ENCODE assay signal across 26 mouse cellular contexts in the genomic region with DNA sequence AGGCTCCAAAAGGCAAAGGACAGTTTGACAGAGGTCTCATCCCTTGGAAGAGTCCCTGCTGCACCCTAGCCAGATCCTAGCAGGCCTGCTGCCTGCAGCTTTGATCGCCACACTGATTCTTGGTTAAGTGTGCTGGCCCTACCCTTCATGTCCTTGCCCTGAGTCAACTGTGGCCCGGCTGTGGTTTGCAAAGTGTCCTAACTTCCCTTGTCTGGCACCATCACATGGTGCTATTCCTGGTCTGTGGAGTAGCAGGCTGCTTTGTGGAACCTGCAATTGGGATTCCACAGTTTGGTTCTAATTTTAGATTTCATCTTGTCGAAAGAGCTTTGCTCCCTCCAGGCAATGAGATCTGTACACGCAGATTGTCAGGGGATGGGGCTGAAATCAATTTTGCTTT. TPM values are rescaled to one million over a fixed set of nuclear protein-coding genes. Genes with fewer than 3 reads are reported as not detected.
DNase-seq lines count a peak whose midpoint lies in the region; ATAC-seq and TF ChIP-seq lines count a peak whose summit lies in the region.
"Had no signal": no experiment of that assay in that cellular context is flagged by ENCODE, and none has a peak within 500 bp of the region (broad histone marks: within the 10 kb centered on the region; RNA-seq: fewer than 3 reads in every experiment).

No protein-coding gene starts in this region.

- no peaks in the 10 kb centered on the region for H3K36me3 ChIP-seq in heart, embryonic 10.5 days
- no peaks in the 10 kb centered on the region for H3K36me3 ChIP-seq in heart, postnatal 0 days (replicated peaks; ENCODE audit: control insufficient read depth, insufficient read depth, low read length)
- no peaks in the 10 kb centered on the region for H3K36me3 ChIP-seq in hindbrain, embryonic 16.5 days (ENCODE audit: control insufficient read depth, insufficient read depth, low read length)
- H3K36me3 ChIP-seq: forebrain, embryonic 12.5 days; hindbrain, embryonic 10.5 days; limb, embryonic 12.5 days; liver, embryonic 12.5 days; midbrain, embryonic 10.5 days had no signal

- peaks cover 30% of the 10 kb centered on the region for H3K4me1 ChIP-seq in heart, embryonic 10.5 days
- peaks cover 13% of the 10 kb centered on the region for H3K4me1 ChIP-seq in heart, postnatal 0 days (ENCODE audit: control insufficient read depth, insufficient read depth)
- no peaks in the 10 kb centered on the region for H3K4me1 ChIP-seq in hindbrain, embryonic 16.5 days (ENCODE audit: control insufficient read depth, insufficient read depth, low read depth, low read length)
- H3K4me1 ChIP-seq: forebrain, embryonic 12.5 days; limb, embryonic 12.5 days; liver, embryonic 12.5 days had no signal

- TF ChIP-seq EP300 in heart, postnatal 0 days (IDR thresholded peaks at IDR 0.05; ENCODE audit: low read depth): no peak

- 39% methylated on average over 4 of the region's 4 CpGs for WGBS in heart, embryonic 10.5 days
- 33% methylated on average over 4 of the region's 4 CpGs for WGBS in heart, postnatal 0 days
- WGBS in hindbrain, embryonic 16.5 days: 70% methylated on average over 4 of the region's 4 CpGs

- no peak overlapping the region for H3K4me2 ChIP-seq in heart, postnatal 0 days (ENCODE audit: low read depth, low read length)
- H3K4me2 ChIP-seq in hindbrain, embryonic 16.5 days (ENCODE audit: low read length): no peak overlapping the region
- H3K4me2 ChIP-seq: forebrain, embryonic 12.5 days; limb, embryonic 12.5 days; liver, embryonic 12.5 days had no signal

- H3K9ac ChIP-seq in heart, postnatal 0 days (replicated peaks; ENCODE audit: low read depth, low read length): no peak overlapping the region
- no peak overlapping the region for H3K9ac ChIP-seq in hindbrain, embryonic 16.5 days (ENCODE audit: low read depth, low read length)
- H3K9ac ChIP-seq: forebrain, embryonic 12.5 days; limb, embryonic 12.5 days; liver, embryonic 12.5 days had no signal

- TF ChIP-seq CTCF in heart, postnatal 0 days (IDR thresholded peaks at IDR 0.05; ENCODE audit: low read depth): no peak

- DNase-seq in heart, adult 18-20 months: peak; percentile 23 to 60
- no peak for DNase-seq in heart, postnatal 25 days (ENCODE audit: low spot score)
- no peak for DNase-seq in heart, embryonic 10.5 days (ENCODE audit: low spot score)
- peak; percentile 42 for DNase-seq in heart, postnatal 0 days (ENCODE audit: low spot score)
- DNase-seq in kidney, adult 9 months: no peak
- no peak for DNase-seq in layer of hippocampus, postnatal 25 days (ENCODE audit: extremely low spot score in 1 of 2, low spot score in 1 of 2)
- no peak for DNase-seq in gastrocnemius, adult 8-10 months (ENCODE audit: low spot score in 2 of 2)
- DNase-seq: cerebellum, adult 9-10 months; gastrocnemius, postnatal 14 days; kidney, adult 8-10 months; kidney, postnatal 4 days; lung, adult 2 months; lung, postnatal 36 days; retina, postnatal 1 day; right cerebral cortex, postnatal 4 days had no signal

- no peak overlapping the region for H3K4me3 ChIP-seq in heart, embryonic 10.5 days
- no peak overlapping the region for H3K4me3 ChIP-seq in heart, postnatal 0 days (ENCODE audit: low read depth, low read length)
- no peak overlapping the region for H3K4me3 ChIP-seq in hindbrain, embryonic 16.5 days (ENCODE audit: low read length)
- H3K4me3 ChIP-seq: forebrain, embryonic 12.5 days; hindbrain, embryonic 10.5 days; limb, embryonic 12.5 days; liver, embryonic 12.5 days; midbrain, embryonic 10.5 days had no signal

- H3K27me3 ChIP-seq in heart, embryonic 10.5 days (ENCODE audit: insufficient read depth, poor library complexity, severe bottlenecking): 0 out of 2 replicates have a peak, but pooled peaks cover 12% of the 10 kb centered on the region
- H3K27me3 ChIP-seq in heart, postnatal 0 days (ENCODE audit: control insufficient read depth, insufficient read depth, low read length): no peaks in the 10 kb centered on the region
- H3K27me3 ChIP-seq in hindbrain, embryonic 16.5 days (replicated peaks; ENCODE audit: control insufficient read depth, insufficient read depth, low read length): no peaks in the 10 kb centered on the region
- H3K27me3 ChIP-seq: forebrain, embryonic 12.5 days; liver, embryonic 12.5 days had no signal

- intact Hi-C loops in heart, postnatal 25 days (cut with DNase I): no loop called here

- peak overlapping the region; percentile 69 for H3K27ac ChIP-seq in heart, embryonic 10.5 days
- H3K27ac ChIP-seq in heart, postnatal 0 days (ENCODE audit: low read depth): peak overlapping the region; percentile 75
- no peak overlapping the region for H3K27ac ChIP-seq in hindbrain, embryonic 16.5 days (ENCODE audit: low read depth, low read length)
- H3K27ac ChIP-seq: forebrain, embryonic 12.5 days; hindbrain, embryonic 10.5 days; limb, embryonic 12.5 days; liver, embryonic 12.5 days; midbrain, embryonic 10.5 days; stomach, postnatal 0 days had no signal

- ATAC-seq in heart, postnatal 0 days (ENCODE audit: insufficient read depth, low read depth): peak; percentile 73; the same call in 1 of the 2 replicates
- ATAC-seq in hindbrain, embryonic 16.5 days: no peak
- ATAC-seq: liver, embryonic 12.5 days had no signal

- H3K9me3 ChIP-seq in heart, embryonic 10.5 days: no peaks in the 10 kb centered on the region
- no peaks in the 10 kb centered on the region for H3K9me3 ChIP-seq in heart, postnatal 0 days (replicated peaks; ENCODE audit: control insufficient read depth, low read length)
- no peaks in the 10 kb centered on the region for H3K9me3 ChIP-seq in hindbrain, embryonic 16.5 days (ENCODE audit: control insufficient read depth, low read length)
- H3K9me3 ChIP-seq: forebrain, embryonic 12.5 days; hindbrain, embryonic 10.5 days; limb, embryonic 12.5 days; liver, embryonic 12.5 days; midbrain, embryonic 10.5 days had no signal

RNA-seq across cellular contexts. Expression of gene Slc36a2, which starts 2.4 kb away (rescaled TPM):
- 10 to 100 TPM; 11.4 to 22.0 TPM for total RNA-seq in heart, adult 18-20 months (2021)
- total RNA-seq in heart, postnatal 25 days (2021): 10 to 100 TPM; 14.2 to 14.8 TPM
- polyA plus RNA-seq in heart, embryonic 10.5 days (2016; fragmentation: Nextera tagmentation; extraction: Ambion mirVana): 2.2 and 2.8 TPM in 2 replicates
- total RNA-seq in heart, postnatal 0 days (2014; rRNA removed; ENCODE audit: low replicate concordance): 2.5 and 10.2 TPM in 2 replicates
- 6.6 and 7.0 TPM in 2 replicates for polyA plus RNA-seq in heart, postnatal 0 days (2015; fragmentation: Nextera tagmentation; extraction: Ambion mirVana)
- under 1 TPM in 1 of 2 experiments, not detected in 1; 0.10 TPM for total RNA-seq in layer of hippocampus, postnatal 25 days (2021)
- 0.56 and 0.87 TPM in 2 replicates for polyA plus RNA-seq in hindbrain, embryonic 16.5 days (2015; fragmentation: Nextera tagmentation; extraction: Ambion mirVana)
- 1 to 10 TPM in 2 of 4 experiments, under 1 TPM in 2; 0.36 to 1.2 (median 0.80) TPM for total RNA-seq in gastrocnemius, adult 8-10 months (2022)
- polyA plus RNA-seq: forebrain, embryonic 12.5 days had no signal

RNA-seq across cellular contexts. Expression of gene Slc36a1, which starts 16.9 kb away (rescaled TPM):
- 10 to 100 TPM; 10.3 to 11.8 TPM for total RNA-seq in heart, adult 18-20 months (2021)
- 10 to 100 TPM in 1 of 2 experiments, 1 to 10 TPM in 1; 9.7 to 13.6 TPM for total RNA-seq in heart, postnatal 25 days (2021)
- 1.3 TPM in 2 replicates for polyA plus RNA-seq in heart, embryonic 10.5 days (2016; fragmentation: Nextera tagmentation; extraction: Ambion mirVana)
- total RNA-seq in heart, postnatal 0 days (2014; rRNA removed; ENCODE audit: low replicate concordance): 6.9 and 7.8 TPM in 2 replicates
- polyA plus RNA-seq in heart, postnatal 0 days (2015; fragmentation: Nextera tagmentation; extraction: Ambion mirVana): 0.71 and 1.00 TPM in 2 replicates
- 10 to 100 TPM; 59.3 to 61.5 TPM for total RNA-seq in layer of hippocampus, postnatal 25 days (2021)
- polyA plus RNA-seq in hindbrain, embryonic 16.5 days (2015; fragmentation: Nextera tagmentation; extraction: Ambion mirVana): 4.4 and 4.6 TPM in 2 replicates
- 1 to 10 TPM; 5.4 to 9.4 (median 5.9) TPM for total RNA-seq in gastrocnemius, adult 8-10 months (2022)

RNA-seq across cellular contexts. Expression of gene Slc36a3, which starts 35.8 kb away (rescaled TPM):
- total RNA-seq in heart, adult 18-20 months (2021): not detected
- total RNA-seq in heart, postnatal 25 days (2021): not detected
- polyA plus RNA-seq in heart, embryonic 10.5 days (2016; fragmentation: Nextera tagmentation; extraction: Ambion mirVana): not detected in 2 replicates
- not detected in 2 replicates for total RNA-seq in heart, postnatal 0 days (2014; rRNA removed; ENCODE audit: low replicate concordance)
- polyA plus RNA-seq in heart, postnatal 0 days (2015; fragmentation: Nextera tagmentation; extraction: Ambion mirVana): not detected in 2 replicates
- total RNA-seq in layer of hippocampus, postnatal 25 days (2021): not detected
- not detected in 2 replicates for polyA plus RNA-seq in hindbrain, embryonic 16.5 days (2015; fragmentation: Nextera tagmentation; extraction: Ambion mirVana)
- not detected for total RNA-seq in gastrocnemius, adult 8-10 months (2022)
- total RNA-seq: adrenal gland, adult 18-20 months; gastrocnemius, postnatal 14 days; layer of hippocampus, postnatal 10 days had no signal
- polyA plus RNA-seq: forebrain, embryonic 12.5 days; frontal cortex, adult 2 months; hindbrain, embryonic 10.5 days; limb, embryonic 12.5 days; liver, embryonic 12.5 days; midbrain, embryonic 10.5 days; neural tube, embryonic 11.5 days had no signal

Comparison
In these comparisons a context has a peak if more than half of its experiments do, and no peak if none do; other contexts are left out.
1. DNase-seq: peak in heart, adult 18-20 months (2 of 2) and heart, postnatal 0 days (single experiment); none in heart, postnatal 25 days (single experiment), heart, embryonic 10.5 days (single experiment), kidney, adult 9 months (single experiment), layer of hippocampus, postnatal 25 days (0 of 2) and gastrocnemius, adult 8-10 months (0 of 2).